Mouse (Mus musculus) MEL (cell line): ENCODE measurements around the gene Mrpl35. TPM values are rescaled to one million over a fixed set of nuclear protein-coding genes. Genes with fewer than 3 reads are reported as not detected.
A peak's percentile ranks its signal among the peaks of the same experiment; 100 is the strongest.

ENCODE experiments used
- DNase-seq: peaks from one replicate; pipeline ENCODE4 v3.0.0; 2011; ENCODE audit warnings: low read depth, low spot score
- H3K27ac ChIP-seq: 2 replicates; pipeline ENCODE4 v1.5.1; 2012; ENCODE audit warnings: low read depth, mild to moderate bottlenecking, control low read depth, low read length, moderate library complexity; ENCODE audit not compliant: control insufficient read depth
- H3K27me3 ChIP-seq, 2 experiments: fragments of 150-350 bp in 1 of 2; sonication (generic) in 1 of 2; 2 replicates each; pipeline ENCODE4 v1.6.1; 2012; ENCODE audit warnings: low read length in 2 of 2, mild to moderate bottlenecking in 2 of 2, improper control_type of control experiment in 1 of 2, moderate library complexity in 1 of 2; ENCODE audit not compliant: insufficient read depth in 2 of 2, control insufficient read depth in 1 of 2
- H3K36me3 ChIP-seq, 2 experiments: 2 replicates each; pipeline ENCODE4 v1.6.1; 2012 to 2014; ENCODE audit warnings: low read length in 2 of 2, improper control_type of control experiment in 1 of 2, inconsistent platforms in 1 of 2, mild to moderate bottlenecking in 1 of 2; ENCODE audit not compliant: insufficient read depth in 2 of 2, control insufficient read depth in 1 of 2
- H3K4me1 ChIP-seq, 2 experiments: fragments of 150-350 bp in 1 of 2; sonication (generic) in 1 of 2; 2 replicates each; pipeline ENCODE4 v1.6.1; 2012; ENCODE audit warnings: low read length in 2 of 2, improper control_type of control experiment in 1 of 2, mild to moderate bottlenecking in 1 of 2; ENCODE audit not compliant: insufficient read depth in 2 of 2, control insufficient read depth in 1 of 2
- H3K4me3 ChIP-seq, 2 experiments: fragments of 150-350 bp in 1 of 2; sonication (generic) in 1 of 2; 2 replicates each; pipeline ENCODE4 v1.5.1; 2012; ENCODE audit warnings: low read depth in 2 of 2, low read length in 2 of 2, mild to moderate bottlenecking in 2 of 2, moderate library complexity in 2 of 2, control low read depth in 1 of 2, improper control_type of control experiment in 1 of 2; ENCODE audit not compliant: control insufficient read depth in 1 of 2, insufficient read depth in 1 of 2
- H3K79me2 ChIP-seq: 2 replicates; pipeline ENCODE4 v1.6.1; 2012; ENCODE audit warnings: mild to moderate bottlenecking, low read length, moderate library complexity; ENCODE audit not compliant: control insufficient read depth, poor library complexity, insufficient read depth
- H3K9ac ChIP-seq: 2 replicates; pipeline ENCODE4 v1.6.1; 2012; ENCODE audit warnings: low read depth, mild to moderate bottlenecking, control low read depth, low read length, moderate library complexity; ENCODE audit not compliant: control insufficient read depth, poor library complexity, severe bottlenecking
- H3K9me3 ChIP-seq: fragments of 150-350 bp; sonication (generic); replicated peaks from 2 replicates; pipeline ENCODE4 v1.6.1; 2012; ENCODE audit warnings: mild to moderate bottlenecking, low read length, improper control_type of control experiment, moderate library complexity; ENCODE audit not compliant: insufficient read depth
- BHLHE40 ChIP-seq: IDR thresholded peaks from 2 replicates; pipeline ENCODE4 v1.6.1; 2012; ENCODE audit warnings: low read depth, mild to moderate bottlenecking, inconsistent platforms, low read length, improper control_type of control experiment, borderline replicate concordance
- CHD1 ChIP-seq: IDR thresholded peaks from 2 replicates; pipeline ENCODE4 v1.6.1; 2012; ENCODE audit warnings: low read depth, mild to moderate bottlenecking, inconsistent platforms, low read length, improper control_type of control experiment
- CHD2 ChIP-seq: IDR thresholded peaks from 2 replicates; pipeline ENCODE4 v1.6.1; 2011; ENCODE audit warnings: low read length, improper control_type of control experiment
- E2F4 ChIP-seq: IDR thresholded peaks from 2 replicates; pipeline ENCODE4 v1.6.1; 2011; ENCODE audit warnings: low read depth, low read length, improper control_type of control experiment, borderline replicate concordance
- ELF1 ChIP-seq: IDR thresholded peaks from 2 replicates; pipeline ENCODE4 v1.6.1; 2014; ENCODE audit warnings: low read depth, mild to moderate bottlenecking, inconsistent platforms, low read length, improper control_type of control experiment, moderate library complexity
- EP300 ChIP-seq, 2 experiments: IDR thresholded peaks; 2 replicates each; pipeline ENCODE4 v1.6.1; 2011; ENCODE audit warnings: improper control_type of control experiment in 2 of 2, low read length in 2 of 2, low read depth in 1 of 2, mild to moderate bottlenecking in 1 of 2
- ETS1 ChIP-seq: IDR thresholded peaks from 2 replicates; pipeline ENCODE4 v1.6.1; 2012; ENCODE audit warnings: low read depth, mild to moderate bottlenecking, inconsistent platforms, low read length, improper control_type of control experiment, moderate library complexity
- GABPA ChIP-seq: IDR thresholded peaks from 2 replicates; pipeline ENCODE4 v1.6.1; 2012; ENCODE audit warnings: low read depth, mild to moderate bottlenecking, inconsistent platforms, low read length, improper control_type of control experiment, moderate library complexity
- GATA1 ChIP-seq: IDR thresholded peaks from 2 replicates; pipeline ENCODE4 v1.6.1; 2011; ENCODE audit warnings: low read depth, low read length, improper control_type of control experiment
- HCFC1 ChIP-seq: IDR thresholded peaks from 2 replicates; pipeline ENCODE4 v1.6.1; 2012; ENCODE audit warnings: low read depth, mild to moderate bottlenecking, inconsistent platforms, low read length, improper control_type of control experiment, moderate library complexity
- JUND ChIP-seq: IDR thresholded peaks from 2 replicates; pipeline ENCODE4 v1.6.1; 2011; ENCODE audit warnings: low read depth, mild to moderate bottlenecking, improper control_type of control experiment, low read length
- KAT2A ChIP-seq: conservative IDR thresholded peaks from 2 replicates; pipeline ENCODE4 v1.6.1; 2012; ENCODE audit warnings: low read depth, low read length, improper control_type of control experiment, inconsistent platforms
- MAFK ChIP-seq: IDR thresholded peaks from 2 replicates; pipeline ENCODE4 v1.6.1; 2011; ENCODE audit warnings: low read depth, mild to moderate bottlenecking, low read length, improper control_type of control experiment, borderline replicate concordance
- MAX ChIP-seq: IDR thresholded peaks from 2 replicates; pipeline ENCODE4 v1.6.1; 2011; ENCODE audit warnings: low read length, improper control_type of control experiment
- MAZ ChIP-seq: IDR thresholded peaks from 2 replicates; pipeline ENCODE4 v1.6.1; 2012; ENCODE audit warnings: low read depth, mild to moderate bottlenecking, inconsistent platforms, low read length, improper control_type of control experiment
- MEF2A ChIP-seq: IDR thresholded peaks from 2 replicates; pipeline ENCODE4 v1.6.1; 2014; ENCODE audit warnings: low read depth, mild to moderate bottlenecking, inconsistent platforms, low read length, improper control_type of control experiment; ENCODE audit not compliant: poor library complexity, insufficient replicate concordance, severe bottlenecking; ENCODE audit errors: extremely low read depth
- MXI1 ChIP-seq: IDR thresholded peaks from 2 replicates; pipeline ENCODE4 v1.6.1; 2011; ENCODE audit warnings: mild to moderate bottlenecking, low read depth, low read length, improper control_type of control experiment
- MYB ChIP-seq: IDR thresholded peaks from 2 replicates; pipeline ENCODE4 v1.6.1; 2011; ENCODE audit warnings: mild to moderate bottlenecking, low read depth, low read length, improper control_type of control experiment
- MYC ChIP-seq: IDR thresholded peaks from 2 replicates; pipeline ENCODE4 v1.6.1; 2011; ENCODE audit warnings: low read depth, mild to moderate bottlenecking, low read length, improper control_type of control experiment, moderate library complexity
- NELFE ChIP-seq: IDR thresholded peaks from 2 replicates; pipeline ENCODE4 v1.6.1; 2011; ENCODE audit warnings: low read depth, low read length, improper control_type of control experiment
- NRF1 ChIP-seq: IDR thresholded peaks from 2 replicates; pipeline ENCODE4 v1.6.1; 2014; ENCODE audit warnings: low read depth, mild to moderate bottlenecking, inconsistent platforms, low read length, improper control_type of control experiment, moderate library complexity; ENCODE audit not compliant: poor library complexity, insufficient read depth, severe bottlenecking
- POLR2A ChIP-seq, 2 experiments: IDR thresholded peaks; 2 replicates each; pipeline ENCODE4 v1.6.1; 2011 to 2012; ENCODE audit warnings: low read length in 2 of 2, mild to moderate bottlenecking in 2 of 2, control low read depth in 1 of 2, improper control_type of control experiment in 1 of 2, low read depth in 1 of 2, moderate library complexity in 1 of 2; ENCODE audit not compliant: control insufficient read depth in 1 of 2, insufficient read depth in 1 of 2, poor library complexity in 1 of 2
- POLR2AphosphoS2 ChIP-seq: IDR thresholded peaks from 2 replicates; pipeline ENCODE4 v1.6.1; 2011; ENCODE audit warnings: low read length, improper control_type of control experiment
- POLR2AphosphoS5 ChIP-seq: IDR thresholded peaks from 2 replicates; pipeline ENCODE4 v1.6.1; 2012; ENCODE audit warnings: low read depth, borderline replicate concordance, mild to moderate bottlenecking, inconsistent platforms, low read length, moderate library complexity, mixed read lengths
- RCOR1 ChIP-seq: IDR thresholded peaks from 2 replicates; pipeline ENCODE4 v1.6.1; 2012; ENCODE audit warnings: low read depth, mild to moderate bottlenecking, inconsistent platforms, low read length, improper control_type of control experiment
- SMC3 ChIP-seq: IDR thresholded peaks from 2 replicates; pipeline ENCODE4 v1.6.1; 2011; ENCODE audit warnings: low read depth, low read length, improper control_type of control experiment
- TBP ChIP-seq: IDR thresholded peaks from 2 replicates; pipeline ENCODE4 v1.8.0; 2011; ENCODE audit warnings: low read depth, low read length, improper control_type of control experiment
- TCF12 ChIP-seq: IDR thresholded peaks from 2 replicates; pipeline ENCODE4 v1.6.1; 2014; ENCODE audit warnings: low read depth, mild to moderate bottlenecking, inconsistent platforms, low read length, improper control_type of control experiment, moderate library complexity
- UBTF ChIP-seq: IDR thresholded peaks from 2 replicates; pipeline ENCODE4 v1.6.1; 2012; ENCODE audit warnings: low read depth, mild to moderate bottlenecking, inconsistent platforms, low read length, improper control_type of control experiment, moderate library complexity, borderline replicate concordance; ENCODE audit not compliant: insufficient read depth
- USF1 ChIP-seq: IDR thresholded peaks from 2 replicates; pipeline ENCODE4 v1.6.1; 2014; ENCODE audit warnings: low read depth, mild to moderate bottlenecking, inconsistent platforms, low read length, improper control_type of control experiment, moderate library complexity
- USF2 ChIP-seq, 2 experiments: IDR thresholded peaks; 2 replicates each; pipeline ENCODE4 v1.6.1; 2011 to 2012; ENCODE audit warnings: improper control_type of control experiment in 2 of 2, low read length in 2 of 2, borderline replicate concordance in 1 of 2, inconsistent platforms in 1 of 2, low read depth in 1 of 2, mild to moderate bottlenecking in 1 of 2; ENCODE audit not compliant: insufficient read depth in 1 of 2
- ZC3H11A ChIP-seq: IDR thresholded peaks from 2 replicates; pipeline ENCODE4 v1.6.1; 2012; ENCODE audit warnings: low read depth, mild to moderate bottlenecking, inconsistent platforms, low read length, improper control_type of control experiment
- ZKSCAN1 ChIP-seq: IDR thresholded peaks from 2 replicates; pipeline ENCODE4 v1.6.1; 2012; ENCODE audit warnings: low read depth, mild to moderate bottlenecking, inconsistent platforms, low read length, improper control_type of control experiment, moderate library complexity
- ZMIZ1 ChIP-seq: IDR thresholded peaks from 2 replicates; pipeline ENCODE4 v1.6.1; 2012; ENCODE audit warnings: low read depth, mild to moderate bottlenecking, inconsistent platforms, low read length, improper control_type of control experiment, moderate library complexity
- ZNF384 ChIP-seq: IDR thresholded peaks from 2 replicates; pipeline ENCODE4 v1.6.1; 2012; ENCODE audit warnings: low read depth, mild to moderate bottlenecking, inconsistent platforms, low read length, improper control_type of control experiment
- polyA plus RNA-seq, 2 experiments: library from polyadenylated mRNA; stranded (reverse) in 1 of 2; unstranded in 1 of 2; fragments of >175 nt in 1 of 2; fragments of >200 nt in 1 of 2; gene quantifications; 2 replicates each; pipeline versions ENCODE4 v1.2.1 to v1.2.4; 2012; ENCODE audit warnings: low replicate concordance in 2 of 2, low read depth in 1 of 2; ENCODE audit not compliant: insufficient read length in 2 of 2, insufficient read depth in 1 of 2, missing spikeins in 1 of 2
- total RNA-seq: library from RNA; depleted of rRNA; stranded (reverse); fragments of 300-350 nt; gene quantifications from 2 replicates; pipeline ENCODE4 v1.2.3, GENCODE M21; 2012

Mrpl35 gene
- total and polyA plus RNA-seq, 3 experiments: 26.0 to 34.8 TPM; not detected in 1

DNA sequence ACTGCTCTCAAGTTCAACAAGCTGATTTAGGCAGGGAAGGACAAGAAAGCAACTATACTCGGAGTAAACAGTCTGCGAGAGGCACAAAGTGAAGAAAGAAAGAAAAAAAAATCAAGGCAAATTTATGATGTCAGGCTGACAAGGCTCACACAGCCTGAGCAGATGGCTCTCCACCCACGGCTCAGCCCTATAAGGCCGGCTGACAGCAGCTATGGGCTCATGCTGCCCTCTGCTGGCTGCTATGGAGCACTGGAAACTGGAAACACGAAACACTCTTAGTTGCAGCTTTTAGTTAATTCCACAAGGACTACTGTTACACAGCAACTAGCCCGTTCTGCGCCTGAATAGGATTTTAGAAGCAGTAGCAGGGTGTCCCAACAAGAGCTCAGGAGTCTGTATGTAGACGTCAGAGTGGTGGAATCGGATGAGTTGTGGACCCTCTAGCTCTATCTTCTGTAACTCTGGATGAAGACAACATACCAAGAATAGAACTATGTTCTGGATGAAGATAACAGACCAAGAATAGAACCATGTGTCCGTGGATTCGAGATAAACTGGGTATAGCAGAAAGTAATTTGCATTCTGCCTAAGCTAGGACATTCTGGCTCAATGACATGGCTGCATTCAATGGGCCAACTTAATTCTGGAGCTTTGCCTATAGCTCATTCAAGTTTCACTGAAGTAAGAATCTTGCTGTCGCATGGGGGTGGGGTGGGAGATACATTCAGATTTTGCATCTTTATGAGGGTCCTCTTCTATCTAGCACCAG is 22.5 kb downstream of the Mrpl35 start:
- H3K9ac ChIP-seq: no peak overlapping the region
- no peak overlapping the region for H3K4me3 ChIP-seq
- H3K79me2 ChIP-seq: no peaks in the 10 kb centered on the region
- H3K27ac ChIP-seq: no peak overlapping the region
- H3K27me3 ChIP-seq: no peaks in the 10 kb centered on the region
- H3K4me1 ChIP-seq: peaks cover 5 to 11% of the 10 kb centered on the region in 2 experiments
- H3K9me3 ChIP-seq: no peaks in the 10 kb centered on the region
- H3K36me3 ChIP-seq: 0 out of 4 replicates have a peak, but pooled peaks cover 0 to 6% of the 10 kb centered on the region in 2 experiments
- peak; percentile 88 for DNase-seq
- TF ChIP-seq GATA1 (no peak), BHLHE40 (no peak), JUND (no peak), NELFE (no peak), HCFC1 (no peak), MAX (0 out of 2 replicates have a peak, but pooled peaks have one; percentile 43), CHD2 (no peak), ETS1 (no peak), NRF1 (0 out of 2 replicates have a peak, but pooled peaks have one; percentile 15), USF1 (no peak), ZC3H11A (peak; percentile 95), RCOR1 (no peak), KAT2A (no peak), GABPA (no peak), POLR2AphosphoS2 (no peak), ZNF384 (0 out of 2 replicates have a peak, but pooled peaks have one; percentile 34), MAZ (no peak), ELF1 (no peak), USF2 (IDR thresholded peaks at IDR 0.05; ENCODE audit: borderline replicate concordance in 1 of 2, insufficient read depth in 1 of 2, low read depth in 1 of 2, low read length in 2 of 2) (no peak), MAFK (no peak), MXI1 (peak; percentile 36; the same call in 1 of the 2 replicates), MYC (0 out of 2 replicates have a peak, but pooled peaks have one; percentile 21), MEF2A (peak; percentile 56; the same call in 1 of the 2 replicates), SMC3 (peak; percentile 96), EP300 (IDR thresholded peaks at IDR 0.05; ENCODE audit: low read depth in 1 of 2, low read length in 2 of 2) (0 out of 4 replicates have a peak, but pooled peaks of 1 of the 2 experiments have one; percentile 5), E2F4 (no peak), TCF12 (no peak; the same call in 1 of the 2 replicates), POLR2AphosphoS5 (no peak), TBP (0 out of 2 replicates have a peak, but pooled peaks have one; percentile 32), UBTF (no peak), POLR2A (IDR thresholded peaks at IDR 0.05; ENCODE audit: control insufficient read depth in 1 of 2, insufficient read depth in 1 of 2, low read depth in 1 of 2, low read length in 2 of 2, poor library complexity in 1 of 2) (no peak), MYB (no peak), ZMIZ1 (no peak), ZKSCAN1 (no peak), CHD1 (no peak)
